Mouse (Mus musculus) limb, embryonic 15.5 days (tissue): ENCODE results near the gene Tekt1. TPM values are rescaled to one million over a fixed set of nuclear protein-coding genes. Genes with fewer than 3 reads are reported as not detected.

Experiments
- ATAC-seq: fragments of 200-750 bp; cut with Nextera tagmentation; 2 replicates; pipeline ENCODE4 v1.8.0; 2017; ENCODE audit warnings: low read depth, moderate TSS enrichment; ENCODE audit not compliant: insufficient number of reproducible peaks, low FRiP score, low TSS enrichment
- H3K27ac ChIP-seq: fragments of 300-500 bp; sonication (generic); 2 replicates; pipeline ENCODE4 v1.5.1; 2015; ENCODE audit warnings: moderate library complexity, mild to moderate bottlenecking, inconsistent platforms
- H3K27me3 ChIP-seq: fragments of 300-500 bp; sonication (generic); 2 replicates; pipeline ENCODE4 v1.6.1; 2015; ENCODE audit warnings: inconsistent platforms
- H3K36me3 ChIP-seq: fragments of 300-500 bp; sonication (generic); 2 replicates; pipeline ENCODE4 v1.6.1; 2015; ENCODE audit warnings: inconsistent platforms
- H3K4me1 ChIP-seq: fragments of 300-500 bp; sonication (generic); 2 replicates; pipeline ENCODE4 v1.6.1; 2015; ENCODE audit warnings: inconsistent platforms
- H3K4me2 ChIP-seq: fragments of 300-500 bp; sonication (generic); 2 replicates; pipeline ENCODE4 v1.6.1; 2015; ENCODE audit warnings: mild to moderate bottlenecking, inconsistent platforms
- H3K4me3 ChIP-seq: fragments of 300-500 bp; sonication (generic); 2 replicates; pipeline ENCODE4 v1.5.1; 2015; ENCODE audit warnings: mild to moderate bottlenecking, inconsistent platforms
- H3K9ac ChIP-seq: fragments of 300-500 bp; sonication (generic); 2 replicates; pipeline ENCODE4 v1.6.1; 2015; ENCODE audit warnings: inconsistent platforms
- H3K9me3 ChIP-seq: fragments of 300-500 bp; sonication (generic); 2 replicates; pipeline ENCODE4 v1.6.1; 2016; ENCODE audit warnings: inconsistent platforms
- WGBS: fragments of 180-500 bp; shearing (Covaris S2); methylation state at CpG from one replicate; pipeline ENCODE4 v1.1.7; 2015; 5-methylcytosine and 5-hydroxymethylcytosine counted together
- polyA plus RNA-seq: library from polyadenylated mRNA; unstranded; fragments of >200 nt; fragmentation: Nextera tagmentation; extraction: Ambion mirVana; gene quantifications from 2 replicates; pipeline ENCODE4 v1.2.1, GENCODE M21; 2015

The Tekt1 gene
- polyA plus RNA-seq, 1 experiment from 2014 or later: 1.5 TPM

DNA sequence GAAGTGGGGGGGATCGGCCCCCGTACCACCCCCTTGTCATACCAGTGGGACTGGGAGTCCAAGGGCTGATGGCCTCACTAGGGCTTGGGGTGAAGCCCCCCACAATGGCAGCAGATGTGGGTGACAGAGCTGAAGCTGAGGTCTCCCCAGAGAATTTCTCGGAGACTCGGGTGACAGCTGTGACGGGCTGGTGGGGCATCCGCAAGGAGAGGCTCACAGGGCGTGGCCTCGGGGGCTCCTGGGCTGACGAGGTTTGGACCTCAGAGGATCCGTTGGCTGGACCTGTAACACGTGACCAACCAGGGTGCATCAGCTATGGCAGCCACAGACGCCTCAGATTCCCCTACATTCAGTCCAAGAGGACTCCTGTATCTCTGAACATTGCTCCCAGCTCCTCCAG lies 40.7 kb upstream of the Tekt1 start:
- 86% methylated on average over 12 of the region's 12 CpGs for WGBS
- H3K36me3 ChIP-seq: no peaks in the 10 kb centered on the region
- ATAC-seq: no peak
- peaks cover 20% of the 10 kb centered on the region for H3K4me1 ChIP-seq
- no peak overlapping the region for H3K9ac ChIP-seq
- no peak overlapping the region for H3K27ac ChIP-seq
- H3K27me3 ChIP-seq: peaks cover 4% of the 10 kb centered on the region; the same call in 1 of the 2 replicates
- no peaks in the 10 kb centered on the region for H3K9me3 ChIP-seq
- H3K4me3 ChIP-seq: no peak overlapping the region
- H3K4me2 ChIP-seq: no peak overlapping the region

DNA sequence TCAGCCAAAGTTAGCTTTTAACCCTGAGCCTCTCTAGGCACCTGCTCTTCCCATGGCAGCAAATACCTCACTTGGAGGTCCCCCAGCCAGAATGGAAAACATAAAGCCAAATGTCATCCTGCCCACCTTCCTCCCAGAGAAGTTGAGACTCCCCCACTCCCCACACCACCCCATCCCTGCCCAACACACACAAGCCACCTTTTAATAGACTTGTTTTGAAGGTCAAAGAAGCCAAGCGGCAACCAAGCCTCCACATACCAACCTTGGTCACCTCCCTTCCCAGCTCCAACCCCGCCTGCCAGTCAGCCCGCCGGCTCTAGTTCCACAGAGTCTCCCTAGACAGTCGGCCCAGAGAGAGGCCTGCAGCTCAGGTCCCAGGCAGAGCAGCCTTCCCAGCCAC lies 39.8 kb upstream of the Tekt1 start:
- ATAC-seq: no peak
- H3K27ac ChIP-seq: no peak overlapping the region
- 67% methylated on average over 5 of the region's 5 CpGs for WGBS
- no peaks in the 10 kb centered on the region for H3K27me3 ChIP-seq
- H3K36me3 ChIP-seq: no peaks in the 10 kb centered on the region
- H3K9ac ChIP-seq: no peak overlapping the region
- H3K4me2 ChIP-seq: no peak overlapping the region
- no peaks in the 10 kb centered on the region for H3K9me3 ChIP-seq
- H3K4me3 ChIP-seq: no peak overlapping the region
- peaks cover 23% of the 10 kb centered on the region for H3K4me1 ChIP-seq

DNA sequence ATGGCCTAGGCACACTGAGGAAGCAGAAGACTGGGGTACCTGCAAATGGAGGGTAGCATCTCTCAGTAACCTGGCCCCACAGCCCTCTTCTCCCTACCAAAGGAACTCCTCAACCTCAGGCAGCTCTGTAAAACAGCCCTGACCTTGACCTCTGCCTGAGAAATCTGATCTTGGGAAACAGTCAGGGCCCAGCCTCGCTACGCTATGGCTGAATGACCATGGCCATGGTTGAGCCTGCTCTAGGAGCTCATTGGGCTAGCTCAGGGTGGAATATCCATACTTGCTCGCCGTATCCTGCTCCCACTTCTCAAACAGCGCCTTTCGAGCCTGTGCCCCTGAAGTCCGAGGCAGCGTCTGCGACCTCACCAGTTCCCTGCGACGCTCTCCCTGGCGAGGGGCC lies 38.8 kb upstream of the Tekt1 start:
- Histone ChIP-seq H3K9ac (no peak overlapping the region), H3K9me3 (no peaks in the 10 kb centered on the region), H3K4me1 (peaks cover 25% of the 10 kb centered on the region), H3K36me3 (no peaks in the 10 kb centered on the region), H3K27ac (no peak overlapping the region), H3K27me3 (no peaks in the 10 kb centered on the region), H3K4me3 (no peak overlapping the region), H3K4me2 (no peak overlapping the region)
- WGBS: 84% methylated on average over 12 of the region's 12 CpGs
- ATAC-seq: no peak

GRCm38 (mm10) chr11:72397811-72398525 lies 35.7 kb upstream of the Tekt1 start:
- Histone ChIP-seq H3K9ac (no peak overlapping the region), H3K4me1 (peaks cover 34% of the 10 kb centered on the region), H3K9me3 (no peaks in the 10 kb centered on the region), H3K27me3 (no peaks in the 10 kb centered on the region), H3K27ac (peak overlapping the region; percentile 43; the same call in 1 of the 2 replicates), H3K4me3 (no peak overlapping the region), H3K36me3 (no peaks in the 10 kb centered on the region), H3K4me2 (no peak overlapping the region)
- 60% methylated on average over 8 of the region's 8 CpGs for WGBS
- ATAC-seq: no peak

- Histone ChIP-seq H3K9me3 (no peaks in the 10 kb centered on the region), H3K36me3 (no peaks in the 10 kb centered on the region), H3K27ac (peak overlapping the region; percentile 54; the same call in 1 of the 2 replicates), H3K9ac (no peak overlapping the region), H3K27me3 (no peaks in the 10 kb centered on the region), H3K4me3 (no peak overlapping the region), H3K4me2 (no peak overlapping the region), H3K4me1 (peaks cover 34% of the 10 kb centered on the region)
- WGBS: 34% methylated on average over 10 of the region's 10 CpGs
- ATAC-seq: no peak
Measured at GRCm38 (mm10) chr11:72397072-72397471, 34.8 kb upstream of the Tekt1 start.

- Histone ChIP-seq H3K9me3 (no peaks in the 10 kb centered on the region), H3K9ac (no peak overlapping the region), H3K4me2 (no peak overlapping the region), H3K36me3 (no peaks in the 10 kb centered on the region), H3K4me1 (peaks cover 34% of the 10 kb centered on the region), H3K27me3 (no peaks in the 10 kb centered on the region), H3K27ac (peak overlapping the region; percentile 54; the same call in 1 of the 2 replicates), H3K4me3 (no peak overlapping the region)
- no peak for ATAC-seq
- WGBS: 56% methylated on average over 7 of the region's 7 CpGs
Measured at GRCm38 (mm10) chr11:72396621-72397020, 34.4 kb upstream of the Tekt1 start.

GRCm38 (mm10) chr11:72395652-72396051 lies 33.4 kb upstream of the Tekt1 start:
- H3K4me3 ChIP-seq: no peak overlapping the region
- no peaks in the 10 kb centered on the region for H3K9me3 ChIP-seq
- no peaks in the 10 kb centered on the region; the same call in 1 of the 2 replicates for H3K36me3 ChIP-seq
- H3K27ac ChIP-seq: 0 out of 2 replicates have a peak overlapping the region, but pooled peaks have one; percentile 54
- no peak overlapping the region for H3K9ac ChIP-seq
- no peaks in the 10 kb centered on the region for H3K27me3 ChIP-seq
- H3K4me1 ChIP-seq: peaks cover 34% of the 10 kb centered on the region
- peak; percentile 42; the same call in 1 of the 2 replicates for ATAC-seq
- H3K4me2 ChIP-seq: no peak overlapping the region
- WGBS: 46% methylated on average over 6 of the region's 6 CpGs

DNA sequence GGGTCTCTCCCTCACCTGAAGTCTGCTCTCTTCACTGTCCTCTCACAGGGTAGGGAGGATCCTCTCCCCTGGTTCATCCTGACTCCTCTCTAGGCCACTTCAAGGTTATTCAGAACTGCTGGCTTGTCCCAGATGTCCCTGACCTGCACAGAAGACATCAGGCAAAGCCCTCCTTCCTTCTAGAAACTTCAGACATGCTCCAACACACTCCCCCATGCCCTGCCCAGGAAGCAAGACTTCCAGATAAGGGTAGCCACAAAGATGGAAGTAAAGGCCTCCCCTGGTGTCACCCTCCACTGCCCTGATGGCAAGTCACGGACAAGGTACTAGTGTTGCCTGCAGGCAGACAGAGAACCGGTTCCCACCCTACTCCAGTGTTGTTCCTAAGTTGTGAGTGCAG lies 32.5 kb upstream of the Tekt1 start:
- ATAC-seq: no peak
- Histone ChIP-seq H3K36me3 (no peaks in the 10 kb centered on the region; the same call in 1 of the 2 replicates), H3K27me3 (no peaks in the 10 kb centered on the region), H3K9me3 (no peaks in the 10 kb centered on the region), H3K4me1 (peaks cover 36% of the 10 kb centered on the region), H3K4me2 (no peak overlapping the region), H3K27ac (no peak overlapping the region), H3K9ac (no peak overlapping the region), H3K4me3 (no peak overlapping the region)
- 74% methylated on average over 2 of the region's 2 CpGs for WGBS

- no peak for ATAC-seq
- whole genome bisulfite sequencing: 33% methylated on average over 5 of the region's 5 CpGs
- H3K4me1 ChIP-seq: peaks cover 42% of the 10 kb centered on the region
- H3K36me3 ChIP-seq: no peaks in the 10 kb centered on the region; the same call in 1 of the 2 replicates
- no peak overlapping the region for H3K4me2 ChIP-seq
- H3K9me3 ChIP-seq: no peaks in the 10 kb centered on the region
- H3K27ac ChIP-seq: no peak overlapping the region
- H3K4me3 ChIP-seq: no peak overlapping the region
- no peak overlapping the region for H3K9ac ChIP-seq
- no peaks in the 10 kb centered on the region for H3K27me3 ChIP-seq
Measured at GRCm38 (mm10) chr11:72393669-72394068, 31.4 kb upstream of the Tekt1 start.

DNA sequence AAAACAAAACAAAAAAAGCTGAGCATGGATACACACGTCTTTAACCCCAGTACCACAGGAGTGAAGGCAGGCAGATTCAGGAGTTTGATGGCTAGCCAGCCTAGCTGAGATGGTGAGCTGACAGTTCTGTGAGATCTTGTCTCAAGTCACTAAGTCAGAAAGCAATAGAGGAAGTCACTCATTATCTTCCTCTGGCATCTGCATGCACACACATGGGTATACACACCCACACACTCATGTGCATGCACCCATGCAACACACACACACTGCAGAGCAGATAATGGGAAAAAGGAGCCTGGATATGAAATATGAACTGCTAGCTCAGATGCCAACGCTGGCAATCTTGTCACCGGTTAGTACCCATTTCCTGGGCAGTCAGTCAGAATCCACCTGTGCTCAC lies 31.0 kb upstream of the Tekt1 start:
- H3K27ac ChIP-seq: no peak overlapping the region
- H3K27me3 ChIP-seq: no peaks in the 10 kb centered on the region
- no peak overlapping the region for H3K9ac ChIP-seq
- no peak for ATAC-seq
- H3K4me3 ChIP-seq: no peak overlapping the region
- peaks cover 42% of the 10 kb centered on the region for H3K4me1 ChIP-seq
- H3K9me3 ChIP-seq: no peaks in the 10 kb centered on the region
- H3K4me2 ChIP-seq: no peak overlapping the region
- H3K36me3 ChIP-seq: no peaks in the 10 kb centered on the region; the same call in 1 of the 2 replicates
- WGBS: 59% methylated on average over 3 of the region's 3 CpGs

- Histone ChIP-seq H3K4me1 (peaks cover 24% of the 10 kb centered on the region), H3K4me2 (no peak overlapping the region), H3K4me3 (no peak overlapping the region), H3K9ac (no peak overlapping the region), H3K27ac (no peak overlapping the region), H3K9me3 (no peaks in the 10 kb centered on the region), H3K36me3 (no peaks in the 10 kb centered on the region; the same call in 1 of the 2 replicates), H3K27me3 (no peaks in the 10 kb centered on the region)
- WGBS: 90% methylated on average over 13 of the region's 13 CpGs
- ATAC-seq: no peak
Measured at GRCm38 (mm10) chr11:72391181-72391580, 28.9 kb upstream of the Tekt1 start.

- Histone ChIP-seq H3K27ac (peak overlapping the region; percentile 63), H3K9me3 (no peaks in the 10 kb centered on the region), H3K9ac (no peak overlapping the region), H3K4me1 (peaks cover 16% of the 10 kb centered on the region), H3K36me3 (no peaks in the 10 kb centered on the region; the same call in 1 of the 2 replicates), H3K27me3 (no peaks in the 10 kb centered on the region), H3K4me2 (no peak overlapping the region), H3K4me3 (no peak overlapping the region)
- WGBS: 71% methylated on average over 7 of the region's 7 CpGs
- ATAC-seq: no peak
Measured at GRCm38 (mm10) chr11:72389407-72390142, 27.3 kb upstream of the Tekt1 start.
